Mouse (Mus musculus) layer of hippocampus, adult 2 months (tissue): ENCODE data around the gene Capzb. TPM values are rescaled to one million over a fixed set of nuclear protein-coding genes. Genes with fewer than 3 reads are reported as not detected.
A peak's percentile ranks its signal among the peaks of the same experiment; 100 is the strongest.

ENCODE experiments used
- DNase-seq, 2 experiments: peaks; one replicate each; pipeline ENCODE4 v3.0.0; 2022; ENCODE audit warnings: low spot score in 2 of 2
- H3K27ac ChIP-seq: fragments of 200-600 bp; 2 replicates; pipeline ENCODE4 v1.8.1; 2022
- H3K4me3 ChIP-seq: fragments of 200-600 bp; 2 replicates; pipeline ENCODE4 v1.8.1; 2022; ENCODE audit warnings: mild to moderate bottlenecking
- CTCF ChIP-seq: fragments of 200-600 bp; conservative IDR thresholded peaks from 2 replicates; pipeline ENCODE4 v1.8.1; 2022; ENCODE audit warnings: antibody characterized with exemption, mild to moderate bottlenecking, moderate library complexity
- total RNA-seq, 2 experiments: library from RNA; stranded (reverse); gene quantifications; 2 replicates each; pipeline ENCODE4 v1.2.3; 2021

Capzb gene
- total RNA-seq, 2 experiments from 2014 or later: 374 to 416 TPM

- TF ChIP-seq CTCF: no peak
- H3K4me3 ChIP-seq: no peak overlapping the region
- DNase-seq: no peak
- no peak overlapping the region for H3K27ac ChIP-seq
Observed at GRCm38 (mm10) chr4:139256146-139256545, 63.4 kb downstream of the Capzb start.

DNA sequence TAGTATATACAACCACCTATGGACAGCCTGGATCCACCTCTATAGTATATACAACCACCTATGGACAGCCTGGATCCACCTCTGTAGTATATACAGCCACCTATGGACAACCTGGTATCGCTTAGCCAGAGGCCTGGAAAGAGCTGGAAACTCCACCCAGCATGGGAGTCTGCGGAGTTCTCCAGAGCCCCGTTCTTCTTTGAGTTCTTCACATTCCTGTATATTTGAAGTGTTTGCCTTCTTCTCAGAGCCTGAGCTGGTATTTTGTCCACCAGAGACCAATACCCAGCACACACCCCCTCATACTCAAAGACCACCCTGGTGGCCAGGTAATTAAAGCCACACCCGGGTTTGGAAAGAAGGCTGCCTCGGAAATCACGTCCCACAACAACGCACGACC, 64.0 kb downstream of the Capzb start:
- TF ChIP-seq CTCF: no peak
- no peak overlapping the region for H3K27ac ChIP-seq
- no peak overlapping the region for H3K4me3 ChIP-seq
- no peak for DNase-seq

- TF ChIP-seq CTCF: no peak
- H3K27ac ChIP-seq: peak overlapping the region; percentile 55
- no peak overlapping the region for H3K4me3 ChIP-seq
- no peak for DNase-seq
Observed at GRCm38 (mm10) chr4:139258621-139259301, 66.1 kb downstream of the Capzb start.

DNA sequence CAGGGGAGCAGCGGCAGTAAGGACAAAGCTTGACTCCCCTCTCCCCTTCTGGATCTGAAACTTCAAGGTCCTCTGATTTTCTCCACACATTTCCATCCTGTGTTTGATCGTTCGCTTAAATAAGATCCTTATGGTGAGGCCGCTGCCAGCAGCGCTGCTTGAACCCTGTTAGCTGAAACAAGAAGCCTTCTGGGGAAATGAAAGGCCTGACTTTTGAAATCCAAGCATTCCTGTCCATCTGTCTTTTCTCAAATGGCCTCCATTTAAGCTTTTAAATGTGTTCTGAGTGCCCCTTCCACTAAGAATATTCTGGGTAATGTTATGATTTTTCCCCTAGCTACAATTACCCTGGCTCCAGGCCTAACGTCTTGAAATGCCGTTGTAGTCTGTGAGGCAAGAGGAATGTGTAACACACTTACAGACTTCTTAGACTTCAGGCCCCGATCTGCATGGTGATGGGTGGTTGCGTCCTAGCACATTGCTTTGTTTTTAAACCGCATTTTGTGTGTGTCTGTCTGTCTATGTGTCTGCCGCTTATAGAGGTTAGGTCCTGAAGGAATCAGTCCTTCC, 66.7 kb downstream of the Capzb start:
- no peak for TF ChIP-seq CTCF
- peak overlapping the region; percentile 55 for H3K27ac ChIP-seq
- no peak overlapping the region for H3K4me3 ChIP-seq
- no peak for DNase-seq

DNA sequence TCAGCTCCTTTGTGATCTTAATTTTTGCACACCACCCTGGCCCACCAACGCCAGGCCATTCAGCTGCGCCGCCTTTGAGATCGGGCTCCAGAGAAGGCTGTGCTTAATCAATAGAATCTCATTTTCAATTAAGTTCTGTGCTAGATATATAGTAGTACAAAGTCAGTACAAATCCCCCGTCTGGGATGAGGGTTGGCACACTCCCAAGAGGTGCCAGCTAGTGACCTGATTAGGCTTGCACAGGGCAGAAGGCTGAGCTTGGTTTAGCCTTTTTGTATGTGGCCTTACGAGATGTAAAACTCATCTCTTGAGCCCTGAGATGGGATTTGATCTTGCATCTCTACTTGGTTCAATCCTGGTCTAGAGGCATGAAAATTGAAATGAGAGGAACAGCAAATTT, 70.3 kb downstream of the Capzb start:
- Histone ChIP-seq H3K4me3 (no peak overlapping the region), H3K27ac (no peak overlapping the region)
- no peak for DNase-seq
- no peak for TF ChIP-seq CTCF

DNA sequence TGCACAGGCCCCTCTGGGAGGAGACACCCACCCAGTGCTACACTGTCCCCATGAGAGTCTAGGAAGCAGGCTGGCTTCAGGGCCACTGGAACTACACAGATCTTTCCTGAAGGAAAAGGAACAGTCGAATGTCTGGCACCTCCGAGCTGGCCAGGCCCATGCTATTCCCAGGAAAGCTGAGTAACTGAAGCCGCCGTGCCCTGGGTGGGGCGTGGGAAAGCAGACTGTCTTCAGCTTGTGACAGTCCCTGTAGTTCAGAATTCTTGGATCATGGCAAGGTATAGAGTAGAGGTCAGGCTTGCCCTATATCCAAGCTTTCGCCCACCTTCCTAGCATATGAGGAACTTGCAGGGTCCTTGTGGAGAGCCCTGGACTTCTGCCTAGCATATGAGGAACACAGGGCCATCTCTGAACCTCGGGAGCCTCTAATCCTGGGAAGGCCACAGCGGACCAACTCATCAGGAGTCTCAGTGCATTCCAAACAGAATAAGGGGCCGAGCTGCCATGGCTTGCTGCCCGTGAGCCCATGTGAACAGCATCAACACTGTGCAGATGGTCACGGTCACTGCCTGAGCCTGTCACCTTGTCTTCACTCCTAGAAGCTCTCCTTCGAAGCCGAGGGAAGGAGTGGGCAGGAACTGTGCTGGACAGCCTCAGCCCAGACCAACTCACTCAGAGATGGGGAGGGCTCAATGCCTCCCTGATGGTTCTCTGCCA, 73.2 kb downstream of the Capzb start:
- no peak overlapping the region for H3K4me3 ChIP-seq
- DNase-seq: no peak
- TF ChIP-seq CTCF: no peak

DNA sequence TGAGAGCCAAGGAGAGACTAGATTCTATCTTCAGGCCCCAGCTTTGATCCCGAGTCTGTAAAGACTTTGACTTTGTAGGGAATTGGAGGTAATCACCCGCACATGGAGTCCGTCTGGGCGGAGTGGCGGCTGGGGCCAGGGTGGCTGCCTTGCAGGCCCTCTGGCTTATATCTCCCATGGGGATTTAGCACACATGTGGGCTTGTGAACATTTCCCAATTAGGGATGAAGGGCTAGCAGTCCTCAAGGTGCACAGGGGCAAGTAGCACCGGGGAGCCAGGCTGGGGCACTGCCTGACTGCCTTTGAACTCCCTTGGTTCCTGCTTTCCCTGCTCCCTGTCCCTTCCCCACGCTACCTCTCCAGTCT, 73.8 kb downstream of the Capzb start:
- DNase-seq: no peak
- no peak for TF ChIP-seq CTCF
- H3K4me3 ChIP-seq: no peak overlapping the region
- H3K27ac ChIP-seq: peak overlapping the region; percentile 76

More for the DNA sequence above, 73.2 kb downstream of the Capzb start:
- peak overlapping the region; percentile 76 for H3K27ac ChIP-seq

DNA sequence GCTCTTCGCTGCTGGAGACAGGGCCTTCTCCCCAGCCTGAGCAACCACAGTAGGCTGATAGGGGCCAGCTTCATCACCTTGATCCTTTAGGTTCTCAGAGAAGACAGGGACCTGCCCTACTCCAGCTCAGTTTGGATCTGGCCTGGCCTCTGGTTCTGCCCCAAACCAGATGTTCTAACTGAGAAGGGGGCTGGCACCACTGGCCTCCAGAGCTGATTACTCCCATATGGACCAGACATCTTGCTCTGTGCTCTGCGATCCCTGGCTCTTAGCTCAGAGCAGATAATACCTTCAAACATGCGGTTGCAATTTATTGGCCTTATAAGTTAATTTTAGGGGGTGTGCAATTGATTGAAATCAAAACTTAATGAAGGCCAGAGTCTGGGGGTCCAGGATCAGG, 74.6 kb downstream of the Capzb start:
- H3K27ac ChIP-seq: peak overlapping the region; percentile 76; the same call in 1 of the 2 replicates
- no peak for DNase-seq
- TF ChIP-seq CTCF: no peak
- H3K4me3 ChIP-seq: no peak overlapping the region

DNA sequence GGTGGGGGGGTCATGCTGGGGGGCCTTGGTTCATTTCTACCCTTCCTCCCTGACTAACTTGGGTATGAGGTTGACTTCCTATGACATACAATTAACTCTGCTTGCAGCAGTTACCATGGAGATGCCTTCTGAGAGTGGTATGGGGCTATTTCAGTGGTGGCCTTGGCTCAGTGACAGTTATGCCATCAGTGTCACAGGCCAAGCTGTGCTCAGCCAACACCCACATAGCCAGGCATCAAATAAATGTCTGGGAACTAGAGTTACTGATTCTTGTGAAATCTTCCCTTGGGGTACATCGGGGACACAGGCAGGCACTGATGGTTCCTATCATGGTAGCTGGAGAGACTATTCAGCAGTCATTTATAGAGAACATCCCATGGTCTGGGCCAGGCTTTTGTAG, 75.5 kb downstream of the Capzb start:
- H3K27ac ChIP-seq: peak overlapping the region; percentile 7; the same call in 1 of the 2 replicates
- no peak for DNase-seq
- H3K4me3 ChIP-seq: no peak overlapping the region
- TF ChIP-seq CTCF: no peak

GRCm38 (mm10) chr4:139270168-139270567, 77.5 kb downstream of the Capzb start:
- TF ChIP-seq CTCF: no peak
- H3K4me3 ChIP-seq: no peak overlapping the region
- no peak for DNase-seq
- H3K27ac ChIP-seq: peak overlapping the region; percentile 11; the same call in 1 of the 2 replicates

- Histone ChIP-seq H3K4me3 (no peak overlapping the region), H3K27ac (no peak overlapping the region)
- DNase-seq: no peak
- no peak for TF ChIP-seq CTCF
Observed at GRCm38 (mm10) chr4:139271562-139271961, 78.9 kb downstream of the Capzb start.

DNA sequence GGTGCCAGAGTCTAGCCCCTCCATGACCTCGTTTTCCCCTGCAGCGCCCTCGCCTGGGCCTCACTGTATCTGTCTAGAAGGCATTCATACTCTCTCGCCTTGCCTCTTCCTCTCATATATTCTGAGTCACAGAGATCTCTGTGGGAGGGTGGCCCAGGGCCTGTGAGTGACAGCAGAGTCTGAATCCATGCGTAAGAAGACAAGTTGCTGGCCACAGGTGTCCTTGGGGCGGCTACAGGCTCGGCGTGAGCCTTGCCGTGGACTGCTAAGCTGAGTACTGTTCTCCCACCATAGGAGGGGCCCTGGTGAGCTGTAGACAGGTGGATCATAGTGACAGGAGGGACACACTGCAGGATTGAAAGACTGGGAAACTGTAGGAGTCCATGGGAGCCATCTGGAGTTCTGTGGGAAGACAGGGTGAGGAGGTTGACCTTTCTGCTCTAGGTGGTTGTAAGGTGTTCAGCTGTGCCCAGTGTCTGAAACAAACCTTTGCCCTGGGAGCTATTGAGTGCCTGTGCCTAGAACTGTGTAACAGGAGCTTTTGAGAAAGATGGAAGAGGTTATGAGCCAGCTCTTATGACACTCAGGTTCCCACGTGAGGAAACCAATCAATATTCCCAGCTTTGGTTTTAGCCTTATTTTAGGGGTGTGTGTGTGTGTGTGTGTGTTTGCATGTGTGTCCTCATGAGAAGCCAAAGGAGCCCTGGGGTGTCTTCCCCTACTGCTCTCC, 80.4 kb downstream of the Capzb start:
- H3K4me3 ChIP-seq: no peak overlapping the region
- no peak for TF ChIP-seq CTCF
- no peak overlapping the region for H3K27ac ChIP-seq
- no peak for DNase-seq

- Histone ChIP-seq H3K27ac (no peak overlapping the region), H3K4me3 (no peak overlapping the region)
- TF ChIP-seq CTCF: no peak
- DNase-seq: no peak
Observed at GRCm38 (mm10) chr4:139274573-139274972, 81.9 kb downstream of the Capzb start.

DNA sequence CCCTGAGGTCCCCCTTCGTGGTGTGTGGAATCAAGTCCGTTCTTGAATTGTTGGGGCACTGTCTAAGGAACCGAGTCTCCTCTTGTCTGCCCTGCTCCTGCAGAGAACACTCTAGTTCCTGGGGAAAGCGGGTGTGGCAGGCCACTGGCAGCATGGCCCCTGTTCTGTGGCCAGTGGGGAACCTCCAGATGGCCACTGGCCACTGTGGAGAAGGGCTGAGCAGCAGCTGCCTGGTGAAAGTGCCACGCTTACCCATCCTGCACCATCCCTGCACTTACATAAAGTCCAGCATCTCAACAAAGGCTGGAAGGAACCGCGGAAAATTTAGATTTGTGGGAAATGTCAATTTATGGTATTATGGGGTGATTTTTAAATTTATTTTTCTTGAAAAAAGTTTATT, 83.7 kb downstream of the Capzb start:
- no peak overlapping the region for H3K4me3 ChIP-seq
- DNase-seq: no peak
- H3K27ac ChIP-seq: no peak overlapping the region
- TF ChIP-seq CTCF: no peak
